Mouse (Mus musculus) embryonic fibroblast, embryonic 13.5 days (primary cell): ENCODE data around the gene Gm4491.

Source experiments
- CTCF ChIP-seq: IDR thresholded peaks from 2 replicates; pipeline ENCODE4 v1.5.1; 2011; ENCODE audit warnings: mild to moderate bottlenecking, control low read depth, low read length, moderate library complexity, borderline replicate concordance; ENCODE audit not compliant: insufficient read depth
- POLR2A ChIP-seq: IDR thresholded peaks from 2 replicates; pipeline ENCODE4 v1.6.1; 2011; ENCODE audit warnings: low read depth, mild to moderate bottlenecking, control low read depth, low read length, moderate library complexity

GRCm38 (mm10) chr14:57135265-57135664 is 19.6 kb upstream of the Gm4491 start:
- TF ChIP-seq POLR2A (no peak), CTCF (no peak)
